Mouse (Mus musculus) liver, embryonic 14.5 days (tissue): Measurements from ENCODE around the gene Sbno2.

ENCODE experiments used
- CTCF ChIP-seq: IDR thresholded peaks from 2 replicates; pipeline ENCODE4 v1.5.1; 2016; ENCODE audit warnings: antibody characterized with exemption, low read depth, control low read depth
- EP300 ChIP-seq: IDR thresholded peaks from 2 replicates; pipeline ENCODE4 v1.6.1; 2016; ENCODE audit warnings: antibody characterized with exemption, low read depth

DNA sequence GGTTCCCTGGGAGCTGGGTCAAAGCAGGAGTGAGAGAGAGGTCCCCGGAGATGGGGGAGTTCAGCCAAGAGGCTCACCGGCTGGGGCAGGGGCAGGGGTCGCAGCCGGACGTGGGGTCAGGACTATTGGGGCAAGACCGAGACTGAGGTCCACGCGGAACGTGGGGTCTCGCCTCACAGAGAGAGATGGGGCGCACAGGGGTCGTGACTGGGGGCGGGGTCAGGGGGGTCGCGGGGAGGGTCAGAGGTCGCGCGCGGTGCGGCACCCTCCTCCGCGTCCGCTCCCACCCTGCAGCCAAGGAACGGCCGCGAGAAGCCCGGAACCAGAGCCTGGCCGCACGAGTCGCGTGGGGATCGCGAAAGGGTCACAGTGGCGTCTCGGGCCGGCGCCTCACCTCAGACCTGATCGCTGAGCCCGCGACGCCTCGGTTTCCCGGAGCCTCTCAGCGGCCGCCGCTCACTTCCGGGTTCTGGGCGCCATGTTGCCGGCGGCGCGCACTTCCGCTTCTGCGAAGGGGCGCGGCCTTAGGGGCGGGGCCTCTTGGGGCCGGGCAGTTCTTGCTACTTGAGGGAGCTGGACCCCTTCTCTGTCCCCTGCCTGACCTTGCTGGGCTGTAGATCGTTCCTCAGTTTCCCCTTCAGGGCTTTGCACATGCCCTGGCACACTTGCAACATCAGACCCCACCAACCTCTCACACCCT, 3.0 kb downstream of the Sbno2 start:
- TF ChIP-seq CTCF (no peak), EP300 (no peak)
